Mouse (Mus musculus): ENCODE results near the gene Chrd. TPM values are rescaled to one million over a fixed set of nuclear protein-coding genes. Genes with fewer than 3 reads are reported as not detected.

Gene Chrd
- polyA plus RNA-seq, 1 experiment from 2014 or later = 3.8 TPM

- Histone ChIP-seq H3K27ac (no peak overlapping the region), H3K9ac (no peak overlapping the region), H3K27me3 (no peaks in the 10 kb centered on the region), H3K9me3 (no peaks in the 10 kb centered on the region), H3K36me3 (peaks cover 18% of the 10 kb centered on the region; the same call in 1 of the 2 replicates), H3K4me2 (no peak overlapping the region), H3K4me1 (peaks cover 15% of the 10 kb centered on the region), H3K4me3 (no peak overlapping the region)
- 31% methylated on average over 4 of the region's 4 CpGs for WGBS
- no peak for ATAC-seq (ENCODE audit: borderline replicate concordance, extremely low read depth, low FRiP score, low TSS enrichment)
Observed at GRCm38 (mm10) chr16:20723247-20723646, 9.7 kb upstream of the Chrd start.

DNA sequence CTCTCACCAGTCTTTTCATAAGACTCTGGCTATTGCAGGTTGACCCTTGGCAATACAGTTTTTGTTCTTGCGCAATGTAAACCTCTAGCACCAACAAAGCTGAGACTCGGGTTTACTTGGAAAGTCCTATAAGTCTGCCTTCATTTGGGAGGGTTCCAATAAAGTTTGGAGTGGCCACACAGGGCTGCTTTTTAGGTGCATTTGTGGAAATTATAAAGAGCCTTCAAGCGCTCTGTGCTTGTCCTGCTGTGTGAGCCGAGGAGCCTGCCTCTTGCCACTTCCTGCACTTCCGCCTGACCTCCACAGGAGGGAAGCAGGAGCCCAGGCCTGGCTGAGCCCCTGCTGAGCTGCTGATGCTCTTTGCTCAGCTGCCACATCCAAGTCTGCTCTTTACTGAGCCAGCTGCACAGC is 8.6 kb upstream of the Chrd start:
- Histone ChIP-seq H3K27ac (no peak overlapping the region), H3K4me1 (peaks cover 9% of the 10 kb centered on the region; the same call in 1 of the 2 replicates), H3K36me3 (peaks cover 18% of the 10 kb centered on the region; the same call in 1 of the 2 replicates), H3K27me3 (no peaks in the 10 kb centered on the region), H3K4me3 (no peak overlapping the region), H3K9ac (no peak overlapping the region), H3K4me2 (no peak overlapping the region), H3K9me3 (no peaks in the 10 kb centered on the region)
- WGBS = 19% methylated on average over 5 of the region's 5 CpGs
- peak; percentile 75; the same call in 1 of the 2 replicates for ATAC-seq (ENCODE audit: borderline replicate concordance, extremely low read depth, low FRiP score, low TSS enrichment)

- H3K36me3 ChIP-seq = peaks cover 12% of the 10 kb centered on the region; the same call in 1 of the 2 replicates
- no peak for ATAC-seq (ENCODE audit: borderline replicate concordance, extremely low read depth, low FRiP score, low TSS enrichment)
- no peak overlapping the region for H3K4me3 ChIP-seq
- no peak overlapping the region for H3K27ac ChIP-seq
- H3K4me2 ChIP-seq = no peak overlapping the region
- peaks cover 9% of the 10 kb centered on the region; the same call in 1 of the 2 replicates for H3K4me1 ChIP-seq
- no peak overlapping the region for H3K9ac ChIP-seq
- no peaks in the 10 kb centered on the region for H3K27me3 ChIP-seq
- H3K9me3 ChIP-seq = no peaks in the 10 kb centered on the region
- 77% methylated on average over 7 of the region's 7 CpGs for WGBS
Observed at GRCm38 (mm10) chr16:20725321-20725720, 7.6 kb upstream of the Chrd start.

GRCm38 (mm10) chr16:20725750-20726149 is 7.2 kb upstream of the Chrd start:
- ATAC-seq (ENCODE audit: borderline replicate concordance, extremely low read depth, low FRiP score, low TSS enrichment) = no peak
- Histone ChIP-seq H3K4me3 (no peak overlapping the region), H3K4me1 (peaks cover 9% of the 10 kb centered on the region; the same call in 1 of the 2 replicates), H3K27me3 (no peaks in the 10 kb centered on the region), H3K36me3 (peaks cover 12% of the 10 kb centered on the region; the same call in 1 of the 2 replicates), H3K9ac (no peak overlapping the region), H3K27ac (no peak overlapping the region), H3K9me3 (no peaks in the 10 kb centered on the region), H3K4me2 (no peak overlapping the region)
- WGBS = 79% methylated on average over 4 of the region's 4 CpGs

DNA sequence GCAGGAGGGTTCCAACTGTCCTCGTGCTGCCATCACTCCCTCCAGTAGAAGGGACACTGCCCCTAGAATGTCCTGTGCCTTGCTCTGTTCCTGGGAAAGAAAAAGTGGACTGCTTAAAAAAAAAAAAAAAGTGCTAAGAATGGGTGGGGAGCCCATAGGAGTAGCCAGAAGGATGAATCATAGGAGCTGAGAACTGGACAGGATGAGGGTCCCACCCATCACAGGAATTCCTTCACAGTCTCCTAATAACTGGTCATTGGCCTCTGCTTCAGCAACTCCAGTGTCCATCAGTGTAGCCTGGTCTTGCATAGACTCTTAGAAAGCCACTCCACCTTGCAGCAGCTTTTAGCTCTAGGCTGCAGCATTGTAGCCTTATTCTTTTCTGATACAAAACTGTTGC is 6.5 kb upstream of the Chrd start:
- Histone ChIP-seq H3K27me3 (peaks cover 1% of the 10 kb centered on the region; the same call in 1 of the 2 replicates), H3K9ac (no peak overlapping the region), H3K9me3 (no peaks in the 10 kb centered on the region), H3K27ac (no peak overlapping the region), H3K4me2 (no peak overlapping the region), H3K4me1 (peaks cover 9% of the 10 kb centered on the region; the same call in 1 of the 2 replicates), H3K36me3 (peaks cover 11% of the 10 kb centered on the region; the same call in 1 of the 2 replicates), H3K4me3 (no peak overlapping the region)
- WGBS = 56% methylated on average over 1 of the region's 1 CpGs
- no peak for ATAC-seq (ENCODE audit: borderline replicate concordance, extremely low read depth, low FRiP score, low TSS enrichment)

DNA sequence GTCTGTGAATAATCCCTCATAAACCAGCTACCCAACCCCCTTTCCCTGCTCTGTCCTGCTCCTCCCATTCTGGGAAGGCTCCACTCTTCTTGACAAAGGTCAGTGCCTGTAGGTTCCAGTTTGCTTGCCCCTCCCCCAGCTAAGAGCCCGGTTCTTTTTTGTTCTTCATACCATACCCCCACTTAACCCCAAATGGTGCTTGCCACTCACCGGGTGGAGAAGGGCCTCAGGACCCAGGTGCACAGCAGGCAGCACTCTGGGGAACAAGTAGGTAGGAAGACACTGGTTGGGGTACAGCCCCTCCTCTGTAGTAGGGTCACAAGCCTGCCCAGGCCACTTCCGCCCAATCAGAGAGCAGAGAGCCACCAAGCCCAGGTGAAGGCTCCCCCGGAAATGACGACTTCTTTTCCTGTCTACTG is 2.6 kb upstream of the Chrd start:
- H3K4me3 ChIP-seq = no peak overlapping the region
- peaks cover 15% of the 10 kb centered on the region for H3K4me1 ChIP-seq
- no peaks in the 10 kb centered on the region for H3K9me3 ChIP-seq
- H3K4me2 ChIP-seq = no peak overlapping the region
- WGBS = 37% methylated on average over 5 of the region's 5 CpGs
- H3K9ac ChIP-seq = no peak overlapping the region
- H3K27me3 ChIP-seq = peaks cover 24% of the 10 kb centered on the region
- ATAC-seq (ENCODE audit: borderline replicate concordance, extremely low read depth, low FRiP score, low TSS enrichment) = no peak
- H3K27ac ChIP-seq = no peak overlapping the region
- H3K36me3 ChIP-seq = no peaks in the 10 kb centered on the region

DNA sequence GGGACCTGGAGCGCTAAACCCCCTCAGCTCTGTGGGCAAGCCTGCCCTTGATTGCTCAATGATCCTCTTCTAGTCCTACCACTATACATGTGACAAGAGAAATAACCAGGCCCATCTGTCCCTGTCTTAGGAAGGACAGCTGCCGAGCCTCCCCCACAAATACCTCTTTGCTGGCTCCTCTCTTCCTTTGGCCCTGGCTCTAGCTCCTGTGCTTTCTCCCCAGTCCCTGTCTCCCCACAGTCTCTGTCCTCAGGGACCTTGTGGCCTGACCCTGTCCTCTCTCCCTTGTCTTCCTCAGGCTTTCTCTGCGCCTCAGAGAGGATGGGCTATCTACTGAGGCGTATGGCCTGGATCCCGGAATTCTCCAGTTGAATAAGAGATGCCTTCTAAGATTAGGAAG is 1.2 kb upstream of the Chrd start:
- no peak overlapping the region for H3K27ac ChIP-seq
- H3K9ac ChIP-seq = no peak overlapping the region
- peaks cover 15% of the 10 kb centered on the region for H3K4me1 ChIP-seq
- 0 out of 2 replicates have a peak overlapping the region, but pooled peaks have one; percentile 97 for H3K4me2 ChIP-seq
- H3K4me3 ChIP-seq = no peak overlapping the region
- H3K27me3 ChIP-seq = peaks cover 34% of the 10 kb centered on the region
- WGBS = 50% methylated on average over 5 of the region's 5 CpGs
- no peaks in the 10 kb centered on the region for H3K9me3 ChIP-seq
- H3K36me3 ChIP-seq = no peaks in the 10 kb centered on the region
- no peak for ATAC-seq (ENCODE audit: borderline replicate concordance, extremely low read depth, low FRiP score, low TSS enrichment)

- peak overlapping the region; percentile 74 for H3K27ac ChIP-seq
- H3K27me3 ChIP-seq = peaks cover 34% of the 10 kb centered on the region
- peaks cover 15% of the 10 kb centered on the region for H3K4me1 ChIP-seq
- H3K4me3 ChIP-seq = peak overlapping the region; percentile 69
- H3K36me3 ChIP-seq = no peaks in the 10 kb centered on the region
- 2% methylated on average over 30 of the region's 30 CpGs for WGBS
- H3K9me3 ChIP-seq = no peaks in the 10 kb centered on the region
- ATAC-seq (ENCODE audit: borderline replicate concordance, extremely low read depth, low FRiP score, low TSS enrichment) = peak; percentile 36; the same call in 1 of the 2 replicates
- peak overlapping the region; percentile 97 for H3K4me2 ChIP-seq
- peak overlapping the region; percentile 68 for H3K9ac ChIP-seq
Observed at GRCm38 (mm10) chr16:20732251-20732924, 539 bp upstream of the Chrd start.

- H3K4me2 ChIP-seq = peak within 1 kb of the TSS; percentile 97
- no peak for ATAC-seq (ENCODE audit: borderline replicate concordance, extremely low read depth, low FRiP score, low TSS enrichment)
- WGBS = 5% methylated on average over 45 of the region's 45 CpGs
- no peaks in the 10 kb centered on the region for H3K9me3 ChIP-seq
- H3K4me3 ChIP-seq = peak within 1 kb of the TSS; percentile 69
- H3K27ac ChIP-seq = no peak within 1 kb of the TSS
- peaks cover 15% of the 10 kb centered on the region for H3K4me1 ChIP-seq
- H3K36me3 ChIP-seq = no peaks in the 10 kb centered on the region
- peaks cover 34% of the 10 kb centered on the region for H3K27me3 ChIP-seq
- H3K9ac ChIP-seq = peak within 1 kb of the TSS; percentile 68
Observed at GRCm38 (mm10) chr16:20733731-20734730, 1.1 kb downstream of the Chrd start, which contains the start of gene Thpo. Gene Thpo (minus strand): TSS chr16:20734511.

- Histone ChIP-seq H3K9me3 (no peaks in the 10 kb centered on the region), H3K4me3 (no peak overlapping the region), H3K27ac (no peak overlapping the region), H3K27me3 (peaks cover 34% of the 10 kb centered on the region), H3K4me1 (peaks cover 15% of the 10 kb centered on the region), H3K36me3 (no peaks in the 10 kb centered on the region), H3K4me2 (no peak overlapping the region), H3K9ac (no peak overlapping the region)
- ATAC-seq (ENCODE audit: borderline replicate concordance, extremely low read depth, low FRiP score, low TSS enrichment) = no peak
- 80% methylated on average over 5 of the region's 5 CpGs for WGBS
Observed at GRCm38 (mm10) chr16:20735651-20736050, 2.7 kb downstream of the Chrd start.

- no peak overlapping the region for H3K4me2 ChIP-seq
- H3K27me3 ChIP-seq = peaks cover 34% of the 10 kb centered on the region
- no peak for ATAC-seq (ENCODE audit: borderline replicate concordance, extremely low read depth, low FRiP score, low TSS enrichment)
- no peaks in the 10 kb centered on the region for H3K9me3 ChIP-seq
- peaks cover 15% of the 10 kb centered on the region for H3K4me1 ChIP-seq
- H3K4me3 ChIP-seq = no peak overlapping the region
- WGBS = 87% methylated on average over 7 of the region's 7 CpGs
- H3K27ac ChIP-seq = no peak overlapping the region
- H3K9ac ChIP-seq = no peak overlapping the region
- no peaks in the 10 kb centered on the region for H3K36me3 ChIP-seq
Observed at GRCm38 (mm10) chr16:20736168-20736567, 3.2 kb downstream of the Chrd start.

All from lung, embryonic 15.5 days (tissue).